28 mouse cellular contexts compared by ENCODE assay signal in the genomic region with DNA sequence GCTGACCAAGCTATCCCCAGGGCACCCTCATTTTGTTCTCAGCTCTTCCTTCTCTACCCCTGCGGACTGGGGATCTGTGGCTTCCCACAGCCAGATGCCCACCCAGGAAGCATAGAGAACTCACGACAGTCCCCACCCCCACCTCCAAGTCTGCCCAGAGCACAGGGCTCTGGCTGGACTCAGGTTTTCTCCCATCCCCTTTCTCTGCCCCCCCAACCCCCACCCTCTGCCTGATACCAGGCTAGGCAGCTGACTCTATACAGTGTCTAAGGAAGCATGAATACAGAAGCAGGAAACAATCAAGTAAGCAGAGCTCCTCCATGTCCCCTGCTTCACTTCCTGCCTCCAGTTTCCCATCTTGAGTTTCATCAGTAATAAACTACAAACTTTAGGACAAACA.
DNase-seq lines count a peak whose midpoint lies in the region; ATAC-seq and TF ChIP-seq lines count a peak whose summit lies in the region.
"Had no signal": no experiment of that assay in that cellular context is flagged by ENCODE, and none has a peak within 500 bp of the region (broad histone marks: within the 10 kb centered on the region; RNA-seq: fewer than 3 reads in every experiment).

No protein-coding gene starts in this region.

- H3K27ac ChIP-seq in lung, embryonic 14.5 days (ENCODE audit: low read depth), result no peak overlapping the region
- H3K27ac ChIP-seq in midbrain, embryonic 13.5 days, result no peak overlapping the region
- no peak overlapping the region for H3K27ac ChIP-seq in midbrain, embryonic 16.5 days (ENCODE audit: low read length)
- H3K27ac ChIP-seq: forebrain, embryonic 13.5 days; gastrocnemius, adult 2 months; heart, embryonic 15.5 days; intestine, embryonic 15.5 days; left cerebral cortex, adult 2 months; limb, embryonic 15.5 days; liver, embryonic 14.5 days; midbrain, embryonic 12.5 days had no signal

- H3K36me3 ChIP-seq in lung, embryonic 14.5 days (ENCODE audit: insufficient read depth), result no peaks in the 10 kb centered on the region
- H3K36me3 ChIP-seq in midbrain, embryonic 13.5 days, result no peaks in the 10 kb centered on the region
- H3K36me3 ChIP-seq in midbrain, embryonic 16.5 days (ENCODE audit: control insufficient read depth, insufficient read depth, low read length), result no peaks in the 10 kb centered on the region
- H3K36me3 ChIP-seq: heart, embryonic 15.5 days; intestine, embryonic 15.5 days; limb, embryonic 15.5 days; midbrain, embryonic 12.5 days had no signal

- H3K4me1 ChIP-seq in lung, embryonic 14.5 days (ENCODE audit: insufficient read depth), result no peaks in the 10 kb centered on the region
- no peaks in the 10 kb centered on the region for H3K4me1 ChIP-seq in midbrain, embryonic 13.5 days (replicated peaks)
- H3K4me1 ChIP-seq in midbrain, embryonic 16.5 days (ENCODE audit: control insufficient read depth, insufficient read depth, low read length), result no peaks in the 10 kb centered on the region
- H3K4me1 ChIP-seq: forebrain, embryonic 13.5 days; heart, embryonic 15.5 days; intestine, embryonic 15.5 days; limb, embryonic 15.5 days; midbrain, embryonic 12.5 days had no signal

- no peak overlapping the region for H3K4me3 ChIP-seq in lung, embryonic 14.5 days (ENCODE audit: low read depth, low read length)
- no peak overlapping the region for H3K4me3 ChIP-seq in midbrain, embryonic 13.5 days (replicated peaks)
- no peak overlapping the region for H3K4me3 ChIP-seq in midbrain, embryonic 16.5 days (ENCODE audit: low read depth, low read length)
- H3K4me3 ChIP-seq: erythroblast, embryonic 14.5 days; forebrain, embryonic 13.5 days; gastrocnemius, adult 2 months; heart, embryonic 15.5 days; intestine, embryonic 15.5 days; left cerebral cortex, adult 2 months; limb, embryonic 15.5 days; midbrain, embryonic 12.5 days had no signal

- WGBS in lung, embryonic 14.5 days, result 42% methylated on average over 2 of the region's 2 CpGs
- WGBS in midbrain, embryonic 13.5 days, result 42% methylated on average over 2 of the region's 2 CpGs
- WGBS in midbrain, embryonic 16.5 days, result 33% methylated on average over 2 of the region's 2 CpGs

- H3K9ac ChIP-seq in lung, embryonic 14.5 days, result no peak overlapping the region
- H3K9ac ChIP-seq in midbrain, embryonic 13.5 days (replicated peaks), result no peak overlapping the region
- no peak overlapping the region for H3K9ac ChIP-seq in midbrain, embryonic 16.5 days (ENCODE audit: low read depth, low read length)
- H3K9ac ChIP-seq: forebrain, embryonic 13.5 days; heart, embryonic 15.5 days; intestine, embryonic 15.5 days; limb, embryonic 15.5 days; liver, embryonic 14.5 days; midbrain, embryonic 12.5 days had no signal

- DNase-seq in embryo, embryonic 11 days, result peak; percentile 2
- DNase-seq in embryo, embryonic 10 days (ENCODE audit: low spot score), result no peak
- peak; percentile 6 for DNase-seq in lung, embryonic 14.5 days
- DNase-seq in lung, postnatal 25 days (ENCODE audit: low spot score), result no peak
- DNase-seq in lung, postnatal 36 days, result peak; percentile 2
- DNase-seq in spleen, postnatal 10 days (ENCODE audit: low spot score in 2 of 2), result no peak
- DNase-seq: adrenal gland, postnatal 14 days; cerebellum, adult 8-10 months; cerebellum, postnatal 36 days; gastrocnemius, adult 2 months; heart, postnatal 36 days; kidney, adult 9 months; kidney, postnatal 4 days; layer of hippocampus, adult 9-11 months; left cerebral cortex, postnatal 4 days; right cerebral cortex, postnatal 25 days; thymus, postnatal 25 days had no signal

- H3K9me3 ChIP-seq in lung, embryonic 14.5 days (ENCODE audit: low read depth, low read length), result no peaks in the 10 kb centered on the region
- H3K9me3 ChIP-seq in midbrain, embryonic 13.5 days, result no peaks in the 10 kb centered on the region
- no peaks in the 10 kb centered on the region for H3K9me3 ChIP-seq in midbrain, embryonic 16.5 days (replicated peaks; ENCODE audit: control insufficient read depth, low read length, poor library complexity, severe bottlenecking)
- H3K9me3 ChIP-seq: forebrain, embryonic 13.5 days; heart, embryonic 15.5 days; intestine, embryonic 15.5 days; limb, embryonic 15.5 days; midbrain, embryonic 12.5 days had no signal

- H3K27me3 ChIP-seq in lung, embryonic 14.5 days (ENCODE audit: insufficient read depth, low read length), result no peaks in the 10 kb centered on the region
- H3K27me3 ChIP-seq in midbrain, embryonic 13.5 days, result no peaks in the 10 kb centered on the region
- no peaks in the 10 kb centered on the region for H3K27me3 ChIP-seq in midbrain, embryonic 16.5 days (ENCODE audit: control insufficient read depth, insufficient read depth, low read depth, low read length)
- H3K27me3 ChIP-seq: forebrain, embryonic 13.5 days; heart, embryonic 15.5 days; intestine, embryonic 15.5 days; limb, embryonic 15.5 days; midbrain, embryonic 12.5 days had no signal

- no peak overlapping the region for H3K4me2 ChIP-seq in lung, embryonic 14.5 days
- no peak overlapping the region for H3K4me2 ChIP-seq in midbrain, embryonic 13.5 days (replicated peaks)
- no peak overlapping the region for H3K4me2 ChIP-seq in midbrain, embryonic 16.5 days (ENCODE audit: low read length)
- H3K4me2 ChIP-seq: forebrain, embryonic 13.5 days; heart, embryonic 15.5 days; intestine, embryonic 15.5 days; limb, embryonic 15.5 days; midbrain, embryonic 12.5 days had no signal

- no peak for TF ChIP-seq CTCF in lung, embryonic 14.5 days (IDR thresholded peaks at IDR 0.05; ENCODE audit: low read depth)

- ATAC-seq in lung, embryonic 14.5 days (ENCODE audit: insufficient read depth), result peak; percentile 75; the same call in 1 of the 2 replicates
- ATAC-seq in midbrain, embryonic 13.5 days, result peak; percentile 68
- no peak for ATAC-seq in midbrain, embryonic 16.5 days
- ATAC-seq: forebrain, embryonic 13.5 days; hindbrain, embryonic 16.5 days; intestine, embryonic 15.5 days had no signal

Comparison
In these comparisons a context has a peak if more than half of its experiments do, and no peak if none do; other contexts are left out.
1. DNase-seq: peak in embryo, embryonic 11 days (single experiment), lung, embryonic 14.5 days (single experiment) and lung, postnatal 36 days (single experiment); none in embryo, embryonic 10 days (single experiment), lung, postnatal 25 days (single experiment) and spleen, postnatal 10 days (0 of 2).